Mouse (Mus musculus) frontal cortex, postnatal 25 days (tissue): Measurements from ENCODE around the gene Plekhh3.

Source experiments
- DNase-seq, 2 experiments: peaks; one replicate each; pipeline ENCODE4 v3.0.0; 2022; ENCODE audit warnings: low spot score in 2 of 2

Plekhh3 gene

DNA sequence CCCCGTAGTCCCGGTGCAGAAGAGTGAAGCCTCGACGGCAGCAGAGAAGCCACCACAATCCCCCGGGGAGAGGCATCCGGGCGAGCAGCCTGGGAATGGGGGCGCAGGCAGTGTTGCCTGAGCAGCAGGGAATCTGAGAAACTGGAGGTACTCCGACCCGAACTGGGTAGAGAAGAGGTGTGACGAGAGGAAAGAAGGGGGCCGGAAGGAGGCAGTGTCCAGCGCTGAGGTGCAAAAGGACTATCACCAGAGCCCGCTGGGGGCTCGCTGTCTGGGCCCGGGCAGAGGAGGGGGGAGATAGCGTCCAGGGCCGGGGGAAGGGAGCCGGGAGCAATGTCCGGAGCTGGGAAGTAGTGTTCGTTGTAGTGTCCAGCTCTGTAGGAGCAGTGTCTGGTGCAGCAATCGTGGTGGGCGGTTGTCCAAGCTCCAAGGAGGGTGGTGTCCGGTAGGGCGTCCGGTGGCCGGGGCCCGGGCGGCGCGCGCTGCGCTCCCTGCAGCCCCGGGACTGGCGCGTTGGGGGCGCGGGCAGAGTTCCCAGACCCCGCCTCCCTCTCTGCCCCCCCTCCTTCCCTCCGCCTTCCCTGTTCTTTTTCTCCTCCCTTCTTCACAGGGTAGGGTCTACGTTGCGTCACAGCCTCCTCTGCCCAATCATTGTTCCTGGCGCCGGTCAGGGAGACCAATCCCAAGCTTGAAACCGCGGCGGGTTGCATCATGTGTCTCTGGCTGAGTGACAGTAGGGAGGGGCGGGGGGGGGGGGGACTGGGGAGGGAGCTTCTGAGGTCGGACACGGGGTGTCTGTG, at the start of gene Plekhh3:
Gene Plekhh3, minus strand, starts transcription at position 541 of the 800 bp plus-strand sequence.
- peak; percentile 70 to 88 for DNase-seq

DNA sequence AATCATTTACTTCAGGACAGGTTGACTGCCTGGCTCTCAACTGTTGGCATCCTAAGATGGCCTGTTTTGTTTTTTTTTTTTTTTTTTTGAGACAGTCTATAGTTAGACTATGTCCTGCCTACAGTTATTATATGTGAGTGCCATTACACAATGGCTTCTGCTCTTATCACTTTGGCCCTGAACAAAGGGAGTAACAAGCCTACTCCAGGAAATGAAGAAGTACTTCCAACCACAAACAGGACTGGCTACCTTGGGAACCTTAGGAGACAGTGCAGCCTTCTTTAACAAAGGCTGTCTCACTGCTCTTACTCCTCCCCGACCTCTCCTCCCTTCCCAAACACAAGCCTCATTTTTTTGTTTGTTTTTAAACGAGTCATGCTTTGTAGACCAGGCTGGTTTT, 49.7 kb upstream of the Plekhh3 start:
- DNase-seq = no peak

DNA sequence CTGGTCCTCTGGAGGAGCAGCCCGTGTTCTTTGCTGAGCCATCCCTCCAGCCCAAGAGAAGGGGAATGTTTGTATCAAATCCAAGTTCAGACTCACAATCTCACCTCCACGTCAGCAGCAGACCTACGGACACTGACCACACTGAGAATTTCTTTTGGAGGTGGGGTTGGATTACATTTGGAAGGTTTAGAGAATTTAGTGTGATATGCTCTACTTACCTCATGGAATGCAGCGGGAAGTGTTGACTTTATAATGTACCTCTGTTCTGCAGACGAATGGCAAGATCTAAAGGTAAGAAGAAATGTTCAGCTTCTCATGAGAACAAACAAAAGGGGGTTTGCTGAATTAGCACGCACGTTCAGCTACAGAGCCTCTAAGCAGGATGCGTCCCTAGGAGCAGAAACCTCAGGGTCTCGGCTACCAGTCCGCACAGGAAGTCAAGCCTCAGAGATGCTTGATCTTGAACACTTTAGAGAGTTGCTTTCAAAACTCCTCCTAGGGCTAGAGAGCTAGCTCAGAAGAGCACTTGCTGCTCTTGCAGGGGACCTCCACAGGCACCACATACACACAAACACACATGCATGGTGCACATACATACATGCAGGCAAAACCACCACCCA, 47.4 kb upstream of the Plekhh3 start:
- no peak for DNase-seq

DNA sequence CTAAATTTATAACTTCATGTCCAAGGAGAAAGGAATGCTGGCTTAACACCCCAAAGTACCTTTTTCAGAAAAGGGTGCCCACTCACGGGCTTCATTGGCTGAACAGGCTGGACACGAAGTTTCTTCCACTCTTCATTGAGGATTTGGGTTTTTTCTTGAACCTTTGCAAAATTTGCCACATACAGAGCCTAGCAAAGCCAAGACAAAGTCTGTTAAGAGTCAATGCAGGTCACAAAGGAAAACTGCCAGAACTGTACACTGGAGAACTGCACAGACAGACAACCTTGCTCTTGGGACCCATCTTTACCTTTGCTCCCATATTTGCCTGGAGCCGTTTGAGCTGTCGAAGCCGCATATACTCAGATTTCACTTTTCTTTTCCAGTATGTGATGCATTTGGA, 45.8 kb upstream of the Plekhh3 start:
- DNase-seq = no peak

DNA sequence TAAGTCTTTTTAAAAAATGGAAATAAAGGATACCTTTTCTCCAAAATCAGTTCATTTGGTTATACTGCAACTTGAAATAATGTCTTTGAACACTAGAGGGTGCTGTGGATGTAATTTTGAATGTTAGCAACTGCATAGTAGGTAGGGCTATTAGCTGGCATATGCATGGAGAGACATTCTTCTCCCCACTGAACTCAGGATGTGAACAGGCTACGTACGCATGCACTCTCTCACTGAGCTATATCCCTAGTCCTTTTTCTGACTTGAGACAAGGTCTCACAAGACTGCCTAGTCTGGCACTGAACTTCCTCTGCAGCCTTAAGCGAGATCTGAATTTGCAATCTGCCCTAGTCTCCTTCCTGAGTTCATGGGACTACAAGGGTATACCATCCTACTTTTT, 40.8 kb upstream of the Plekhh3 start:
- no peak for DNase-seq

DNA sequence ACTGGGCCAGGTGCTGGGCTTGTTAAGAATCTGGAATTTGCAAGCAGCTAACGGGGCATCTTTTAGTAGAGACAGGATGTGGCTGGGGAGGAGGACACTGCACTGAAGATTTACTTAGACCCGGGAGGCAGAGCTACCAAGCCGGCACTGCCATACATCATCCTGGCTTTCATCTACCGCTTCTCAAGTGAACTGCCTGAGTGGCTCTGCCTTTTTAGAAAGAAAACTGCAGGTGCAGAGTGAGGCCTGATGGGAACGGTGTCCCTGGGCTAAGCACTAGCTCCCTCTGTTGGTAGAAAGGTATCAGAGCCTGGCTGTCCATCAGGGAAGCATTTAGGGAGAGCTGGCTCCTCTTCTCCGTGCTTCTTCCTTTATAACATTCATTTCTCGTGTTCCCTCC, 29.8 kb upstream of the Plekhh3 start:
- no peak for DNase-seq

DNA sequence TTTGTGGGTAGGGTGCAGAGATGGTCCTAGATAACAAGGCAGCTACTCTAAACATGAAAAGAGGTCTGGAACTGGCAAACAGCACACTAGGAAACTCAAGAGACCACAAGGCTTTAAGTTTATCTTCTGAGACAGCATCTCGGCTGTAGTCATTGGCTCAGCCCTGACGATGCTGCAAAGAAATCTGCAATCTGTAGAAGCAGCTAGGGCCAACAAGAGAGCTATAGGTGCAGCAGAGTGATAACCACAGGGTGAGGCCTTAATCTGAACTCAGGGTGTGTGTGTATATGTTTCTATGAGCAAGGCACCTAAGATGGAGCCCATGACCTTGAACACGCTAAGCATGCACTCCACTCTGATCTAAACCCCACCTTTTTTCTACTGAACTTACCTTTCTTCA, 28.4 kb upstream of the Plekhh3 start:
- DNase-seq = no peak

DNA sequence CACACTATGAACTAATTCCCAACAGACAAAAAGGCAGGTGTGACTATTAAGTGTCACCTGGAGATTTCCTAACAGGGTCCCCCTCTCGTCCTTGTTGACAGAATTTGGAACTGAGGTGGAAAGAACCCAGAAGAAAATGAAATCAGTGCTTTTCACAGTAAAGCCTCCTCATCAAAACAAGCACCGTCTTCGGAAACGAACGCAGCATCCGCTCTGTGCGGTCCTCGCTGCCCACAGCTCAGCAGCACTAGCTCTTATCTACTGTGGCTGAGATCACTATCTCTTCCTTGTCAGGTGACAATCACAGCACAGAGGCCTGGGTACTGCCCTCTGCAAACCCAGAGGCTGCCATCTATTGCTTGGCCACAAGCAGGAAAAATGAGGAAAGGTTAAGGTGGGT, 25.0 kb upstream of the Plekhh3 start:
- DNase-seq = no peak

DNA sequence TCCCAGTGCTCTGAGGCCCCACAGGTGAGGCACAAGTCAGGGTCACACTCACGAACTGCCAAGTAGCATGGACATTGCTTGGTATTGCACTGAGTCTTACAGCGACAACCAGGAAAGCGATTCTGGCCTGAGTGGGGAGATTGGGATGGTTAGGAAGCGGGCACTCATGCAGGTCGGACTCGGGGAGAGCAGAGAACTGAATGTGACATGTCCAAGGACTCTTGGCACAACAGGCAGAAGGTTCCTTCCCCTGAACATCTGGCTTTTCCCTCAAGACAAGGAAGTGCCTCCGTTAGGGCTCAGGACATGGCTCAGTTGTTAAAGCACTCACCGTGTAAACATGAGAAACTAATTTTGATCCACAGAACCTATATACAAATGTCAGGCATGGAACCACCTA, 24.4 kb upstream of the Plekhh3 start:
- no peak for DNase-seq

DNA sequence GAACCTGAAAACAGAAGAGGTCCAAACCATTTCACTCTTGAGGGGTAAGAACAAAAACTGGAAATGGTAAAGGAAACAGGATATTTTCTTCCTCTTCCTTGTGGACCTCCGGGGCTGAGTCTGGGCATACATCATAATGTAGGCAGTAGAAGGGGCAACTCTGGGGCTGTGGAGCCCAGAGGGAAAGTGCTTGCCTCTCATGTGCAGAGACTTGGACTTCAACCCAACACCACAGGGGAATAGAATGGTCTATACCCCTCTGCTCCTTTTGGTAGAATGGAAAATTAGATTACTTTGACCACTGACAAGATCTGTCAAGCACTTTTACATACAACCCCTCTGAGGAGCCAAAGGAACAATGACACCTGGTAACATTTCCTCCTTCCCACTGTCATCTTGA, 23.9 kb upstream of the Plekhh3 start:
- DNase-seq = no peak

DNA sequence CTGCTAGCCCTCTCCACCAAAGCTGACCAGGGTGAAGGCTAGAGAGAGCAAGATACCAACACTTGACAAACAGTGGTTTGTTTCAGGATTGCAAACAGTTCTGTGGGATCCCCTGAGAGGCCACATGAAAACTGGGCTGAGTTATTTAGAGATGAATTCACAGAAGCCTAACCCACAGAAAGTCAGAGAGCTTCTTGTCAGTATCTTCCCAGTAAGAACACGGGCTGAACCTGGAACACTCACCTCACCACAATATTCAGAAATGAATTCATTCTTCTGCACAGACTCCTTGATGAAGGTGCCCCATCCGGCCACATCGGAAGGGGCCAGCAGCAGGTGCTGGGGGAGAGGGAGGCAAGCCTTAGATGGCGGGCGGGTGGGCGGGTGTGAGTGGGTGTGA, 23.5 kb upstream of the Plekhh3 start:
- no peak for DNase-seq

DNA sequence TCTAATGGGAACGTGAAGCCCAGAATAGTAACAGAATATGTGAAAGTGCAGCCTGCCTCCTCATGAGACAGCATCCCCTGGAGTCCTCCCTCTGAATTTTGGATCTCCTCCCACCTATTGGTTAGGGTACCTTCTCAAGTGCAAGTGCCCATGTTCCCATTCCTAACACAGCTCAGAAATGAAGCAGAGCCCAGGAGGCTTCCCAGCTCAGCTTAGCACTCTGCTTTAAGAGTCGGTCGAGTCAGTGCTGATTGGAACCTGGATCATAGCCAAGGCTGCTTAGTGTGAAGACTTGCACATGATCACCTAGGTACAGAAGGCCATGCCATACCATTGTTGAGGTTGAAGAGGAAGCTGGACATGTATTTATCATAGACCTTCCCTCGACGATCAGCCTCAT, 23.0 kb upstream of the Plekhh3 start:
- DNase-seq = no peak

DNA sequence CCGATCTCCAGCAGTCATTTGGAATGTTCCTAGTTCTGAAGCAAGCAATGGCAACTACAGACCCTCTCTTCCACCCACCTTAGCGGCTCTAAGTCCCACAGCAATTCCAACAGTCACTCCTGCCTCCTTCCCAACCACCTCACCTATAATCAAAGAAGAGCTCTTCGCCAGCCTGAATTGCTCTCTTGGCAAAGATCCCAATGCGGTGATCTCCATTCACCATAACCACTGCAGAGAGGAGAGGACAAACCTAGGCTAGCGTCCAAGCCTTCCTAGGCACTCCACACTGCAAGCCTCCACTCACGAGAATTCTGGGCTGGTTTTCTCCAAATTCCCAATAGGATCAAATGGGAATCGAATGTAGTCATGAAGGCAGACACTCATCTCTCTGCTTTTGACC, 21.9 kb upstream of the Plekhh3 start:
- no peak for DNase-seq

DNA sequence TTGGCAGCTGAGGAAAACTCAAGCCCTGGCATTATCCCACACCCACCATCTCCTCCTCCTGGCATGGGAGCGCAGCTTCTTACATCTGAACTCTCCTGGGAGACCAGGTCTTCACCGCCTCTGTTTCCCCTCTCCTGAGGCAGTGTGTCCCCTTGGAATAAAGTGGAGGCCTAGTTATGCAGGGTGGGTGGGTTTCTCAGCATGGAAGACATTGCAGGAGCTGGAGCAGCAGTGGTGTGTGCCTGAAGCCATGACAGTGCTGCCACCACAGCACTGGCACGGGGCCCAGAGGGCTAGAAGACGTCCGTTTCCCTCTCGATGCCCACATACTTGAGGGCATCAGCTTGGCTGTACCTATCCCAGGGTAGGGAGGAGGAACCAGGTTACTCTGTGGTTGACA, 21.5 kb upstream of the Plekhh3 start:
- DNase-seq = no peak

DNA sequence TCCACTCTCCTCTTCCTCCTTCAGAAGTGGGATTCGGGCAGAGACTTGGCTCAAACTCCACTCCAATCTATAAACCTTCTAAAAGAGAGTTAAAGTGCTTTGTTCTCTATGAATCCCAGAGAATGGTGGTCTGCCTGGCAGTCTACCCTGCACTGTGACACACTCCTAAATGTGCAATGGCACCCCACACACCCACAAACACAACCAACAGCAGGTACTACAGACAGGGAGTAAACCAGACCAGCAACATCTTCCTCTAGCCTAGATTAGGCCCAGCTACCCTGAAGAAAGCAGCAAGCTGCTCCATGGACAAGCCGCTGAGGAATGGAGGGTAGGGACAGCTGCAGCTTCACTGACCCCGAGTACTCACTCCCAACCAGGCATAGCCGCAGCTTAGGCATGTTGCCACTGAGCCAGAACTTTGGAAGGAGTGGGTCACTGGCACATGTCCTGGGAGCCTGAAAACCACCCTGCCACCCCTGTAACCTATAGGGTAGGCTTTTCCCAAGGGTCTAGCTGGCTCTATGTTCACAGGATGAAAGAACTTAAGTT, 20.8 kb upstream of the Plekhh3 start:
- no peak for DNase-seq

DNA sequence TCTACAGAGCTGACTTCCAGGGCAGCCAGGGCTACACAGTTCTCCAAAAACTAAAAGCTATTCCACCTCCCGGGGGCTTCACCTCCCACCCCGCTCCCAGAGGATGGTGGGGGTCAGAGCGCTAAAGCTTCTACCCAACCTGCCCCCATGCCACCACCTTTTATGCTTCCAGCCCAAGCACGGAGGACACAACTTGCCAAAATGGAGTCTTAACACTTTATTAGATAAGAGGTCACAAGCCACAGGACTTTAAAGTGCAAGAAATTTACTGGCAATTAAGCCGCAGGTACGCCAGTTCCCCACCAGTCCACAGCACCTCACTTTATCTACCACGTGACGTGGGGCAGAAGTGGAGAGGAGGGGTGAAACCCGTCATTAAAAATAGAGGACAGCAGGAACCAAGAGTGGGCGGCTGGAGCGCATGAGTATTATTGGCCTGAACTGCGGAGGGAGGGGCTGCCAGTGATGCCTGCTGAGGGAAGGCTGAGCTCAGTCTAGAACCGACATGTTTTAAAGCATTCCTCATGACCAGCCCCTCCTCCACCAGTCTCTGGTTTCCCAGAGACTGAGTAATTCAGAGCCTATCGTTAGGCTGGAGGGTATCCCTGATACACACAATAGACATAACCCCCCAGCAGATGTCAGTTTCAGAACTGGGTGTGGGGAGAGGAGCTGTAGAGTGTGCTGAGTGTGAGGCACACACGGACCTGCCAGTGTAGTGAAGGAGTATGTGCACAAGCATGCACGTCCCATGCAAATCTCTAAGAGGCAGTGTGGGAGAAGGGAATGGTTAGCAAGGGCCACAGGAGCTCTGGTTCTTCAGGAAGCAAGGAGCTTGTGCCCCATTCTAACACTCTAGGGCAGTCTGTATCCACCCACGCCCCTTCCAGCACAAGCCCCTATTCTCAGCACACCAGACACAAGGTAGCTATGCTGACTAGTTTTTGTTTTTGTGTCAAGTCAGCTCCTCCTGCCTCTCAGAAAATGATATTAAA, 20.1 kb upstream of the Plekhh3 start:
- no peak for DNase-seq

DNA sequence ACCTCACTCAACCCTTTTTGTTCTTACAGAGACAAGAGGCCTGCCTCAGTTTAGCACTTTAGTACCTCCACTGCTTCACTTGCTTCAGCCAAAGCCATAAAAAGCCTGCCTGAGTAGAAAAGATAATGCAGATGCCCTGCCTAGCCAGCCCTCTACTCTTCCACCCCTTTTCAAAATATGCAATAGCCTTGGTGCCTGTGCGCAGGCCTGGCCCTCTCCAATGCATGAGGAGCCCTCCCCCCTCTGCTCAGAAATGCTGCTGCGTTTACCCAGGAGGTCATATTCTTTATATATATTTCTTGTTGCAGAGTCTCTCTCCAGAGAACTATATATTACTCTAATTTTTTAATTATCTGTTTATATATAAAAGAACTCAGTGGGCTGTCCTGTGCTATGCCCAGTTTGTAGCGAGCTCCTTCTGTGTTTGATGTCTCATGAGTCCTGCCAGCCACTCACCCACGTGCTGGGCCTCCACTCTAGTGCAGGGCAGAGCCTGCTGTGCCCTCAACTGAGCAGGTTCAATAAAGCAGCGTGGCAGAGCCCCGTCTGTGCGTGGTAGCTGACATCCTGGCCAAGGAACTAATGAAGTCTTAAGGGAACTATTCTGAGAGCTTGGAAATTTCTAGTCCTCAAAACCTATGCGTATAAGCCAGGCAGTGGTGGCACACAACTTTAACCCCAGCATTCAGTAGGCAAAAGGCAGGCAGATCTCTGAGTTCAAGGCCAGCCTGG, 19.2 kb upstream of the Plekhh3 start:
- no peak for DNase-seq

DNA sequence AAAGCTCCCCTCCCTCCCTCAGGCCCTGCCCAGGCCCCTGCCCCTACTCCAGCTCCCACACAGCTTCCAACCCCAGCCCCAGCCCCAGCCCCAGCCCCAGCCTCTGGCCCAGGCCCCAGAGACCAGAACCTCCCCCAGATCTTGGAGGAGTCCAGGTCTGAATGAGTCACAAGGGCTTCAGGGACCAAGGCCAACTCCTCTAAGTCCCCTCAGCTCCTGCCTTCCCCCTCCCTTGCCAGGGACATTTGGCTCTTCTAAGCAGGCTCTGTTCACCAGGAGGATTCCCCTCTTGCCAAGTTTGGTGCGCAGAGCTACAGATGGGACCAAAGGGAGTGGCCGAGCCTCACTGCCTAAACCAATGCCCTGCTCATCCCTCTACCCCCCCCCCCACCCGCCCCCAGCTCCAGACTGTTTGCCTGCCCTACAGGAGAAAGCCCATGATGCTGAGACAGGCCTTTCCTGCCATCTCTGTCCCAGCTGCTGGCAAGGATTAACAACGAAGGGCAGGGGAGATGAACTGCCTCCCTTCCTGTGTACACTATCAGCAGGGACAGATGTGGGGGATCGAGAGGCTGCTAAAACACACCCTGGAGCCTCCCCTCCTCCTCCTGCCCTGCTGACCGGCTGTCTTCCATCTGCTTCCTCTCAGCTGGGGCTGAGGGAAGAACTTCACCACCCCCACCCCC, 18.5 kb upstream of the Plekhh3 start:
- no peak for DNase-seq

DNA sequence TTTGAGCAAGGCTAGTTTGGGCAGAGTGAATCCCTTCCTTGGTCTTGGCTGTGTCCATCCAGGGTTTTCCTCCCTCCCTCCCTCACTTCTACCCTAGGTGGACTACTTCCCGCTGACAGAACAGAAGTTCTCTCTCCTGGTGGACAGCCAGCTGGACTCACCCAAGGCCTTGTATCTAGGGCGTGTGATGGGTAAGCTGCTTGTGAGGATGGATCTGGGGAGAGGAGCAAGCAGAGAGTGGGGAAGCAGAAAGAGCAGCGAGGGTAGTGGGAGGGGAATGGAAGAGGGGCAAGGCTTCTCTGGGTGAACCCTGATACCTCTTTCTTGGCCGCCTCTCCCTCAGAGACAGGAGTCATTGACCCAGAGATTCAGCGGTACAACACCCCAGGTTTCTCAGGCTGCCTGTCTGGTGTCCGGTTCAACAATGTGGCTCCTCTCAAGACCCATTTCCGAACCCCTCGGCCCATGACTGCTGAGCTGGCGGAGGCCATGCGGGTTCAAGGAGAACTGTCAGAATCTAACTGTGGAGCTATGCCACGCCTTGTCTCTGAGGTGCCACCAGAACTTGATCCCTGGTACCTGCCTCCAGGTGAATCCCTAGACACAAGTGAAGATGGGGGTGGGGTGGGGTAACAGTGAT, 17.1 kb upstream of the Plekhh3 start:
- no peak for DNase-seq

DNA sequence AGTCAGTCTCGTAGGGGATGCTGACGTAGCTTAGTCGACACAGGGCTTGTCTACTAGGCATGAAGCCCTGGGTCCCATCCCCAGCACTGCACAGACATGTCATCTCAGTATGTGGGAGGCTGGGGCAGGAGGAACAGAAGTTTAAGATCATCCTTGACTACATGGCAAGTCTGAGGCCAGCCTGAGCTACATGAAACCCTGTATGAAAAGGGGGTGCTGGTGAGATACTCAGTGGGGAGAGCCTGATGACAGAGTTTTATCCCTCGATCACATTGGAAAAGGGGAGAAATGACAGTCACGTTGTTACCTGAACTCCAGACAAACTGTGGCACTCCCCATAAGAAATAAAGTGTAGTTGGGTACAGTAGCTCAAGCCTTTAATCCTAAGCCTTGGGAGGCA, 16.4 kb upstream of the Plekhh3 start:
- DNase-seq = no peak
